Mouse (Mus musculus) kidney, adult 18-20 months (tissue): Measurements from ENCODE around the gene B4galt1.
A peak's percentile ranks its signal among the peaks of the same experiment; 100 is the strongest.

Experiments used
- DNase-seq: peaks from one replicate; pipeline ENCODE4 v3.0.0; 2021

B4galt1 gene

DNA sequence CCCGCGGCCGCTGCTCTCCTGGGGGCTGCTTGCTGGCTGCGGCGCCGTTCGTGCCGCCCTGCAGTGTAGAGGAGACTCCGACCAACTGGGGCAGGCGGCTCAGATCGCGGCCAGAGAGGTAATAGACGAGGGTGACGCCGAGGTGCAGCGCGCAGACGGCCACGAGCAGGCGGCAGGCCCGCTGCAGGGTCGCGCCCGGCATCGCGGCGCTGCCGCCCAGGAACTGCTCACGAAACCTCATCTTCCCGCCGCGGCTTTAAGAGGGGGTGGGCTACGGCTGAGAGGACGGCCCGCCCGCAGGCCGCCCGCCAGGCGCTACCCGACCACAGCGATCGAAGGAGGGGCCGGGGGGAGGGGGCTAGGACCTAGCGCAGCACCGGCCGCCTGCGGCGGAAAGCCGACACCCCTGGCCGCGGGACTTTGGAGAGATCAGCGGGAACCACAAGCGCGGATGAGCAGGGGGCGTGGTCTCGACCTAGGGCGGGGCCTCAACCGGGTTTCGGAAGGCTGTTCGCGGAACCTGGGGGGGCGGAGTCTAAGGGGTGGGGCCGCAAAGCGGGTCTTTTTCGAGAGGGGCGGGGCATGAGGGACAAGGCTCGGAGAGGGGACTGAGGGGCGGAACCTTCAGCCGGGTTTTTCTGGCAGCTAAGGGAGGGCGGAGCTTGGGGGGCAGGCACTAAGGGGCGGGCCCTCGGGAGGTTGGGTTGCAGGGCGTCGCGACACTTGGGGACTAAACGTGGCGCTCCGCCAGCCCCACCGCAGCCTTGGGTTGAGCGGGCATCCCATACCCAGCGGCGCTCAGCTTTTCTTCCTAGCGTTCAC is at the start of gene B4galt1:
B4galt1 (minus strand) TSS at position 441 of the 822 bp plus-strand sequence.
- peak; percentile 99 for DNase-seq

DNA sequence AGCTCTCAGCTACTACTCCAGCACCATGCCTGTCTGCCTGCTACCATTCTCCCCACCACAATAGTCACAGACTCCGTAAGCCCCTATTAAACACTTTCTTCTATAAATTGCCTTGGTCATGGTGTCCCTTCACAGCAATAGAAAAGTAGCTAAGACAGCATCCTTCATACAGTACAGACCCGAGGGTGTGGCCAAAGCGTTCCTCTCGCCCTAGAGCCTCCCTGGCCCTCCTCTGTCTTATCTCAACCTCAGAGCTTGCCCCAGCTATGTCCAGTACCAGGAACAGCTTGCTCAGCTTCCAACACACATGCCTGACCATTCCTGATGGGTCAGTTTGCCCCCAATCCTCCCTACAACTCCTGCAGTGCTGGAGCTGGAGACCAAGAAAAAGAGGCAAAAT is 46.8 kb upstream of the B4galt1 start:
- no peak for DNase-seq

DNA sequence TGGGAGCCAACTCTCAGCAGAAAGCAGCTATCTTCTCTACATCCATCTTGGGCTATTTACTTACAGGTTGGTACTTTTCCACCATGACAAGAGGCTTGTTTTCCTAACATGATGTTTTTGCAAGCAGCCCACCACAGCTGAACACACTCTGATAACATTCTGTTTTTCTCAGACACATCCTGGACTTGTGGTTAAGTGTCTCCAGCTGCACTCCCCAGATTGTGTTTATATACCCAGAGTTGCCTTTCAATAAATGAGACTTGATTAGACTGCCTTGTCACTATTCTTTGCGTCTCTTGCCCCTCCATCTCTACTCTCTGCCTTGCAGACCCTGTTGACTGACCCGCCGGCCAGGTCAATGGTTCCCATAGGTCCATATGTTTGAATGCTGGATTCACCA is 46.3 kb upstream of the B4galt1 start:
- no peak for DNase-seq

DNA sequence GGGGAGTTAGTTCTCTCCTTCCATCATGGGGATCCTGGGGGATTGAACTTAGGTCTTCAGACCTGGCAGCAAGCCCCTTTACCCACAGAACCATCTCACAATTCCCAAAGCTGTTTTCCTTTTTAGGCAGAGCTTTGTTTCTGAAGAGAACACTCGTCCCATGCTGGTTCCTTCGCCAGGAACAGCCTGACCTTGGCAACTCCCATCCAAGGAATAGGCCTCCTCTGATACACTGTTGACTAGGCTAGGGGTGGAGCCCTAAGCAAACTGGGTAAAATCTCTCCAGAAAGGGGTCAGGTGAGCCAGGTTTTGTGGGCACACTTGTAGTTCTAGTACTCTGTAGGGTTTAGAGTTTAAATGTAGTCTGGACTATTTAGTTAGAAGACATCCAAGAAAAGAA is 45.5 kb upstream of the B4galt1 start:
- no peak for DNase-seq

DNA sequence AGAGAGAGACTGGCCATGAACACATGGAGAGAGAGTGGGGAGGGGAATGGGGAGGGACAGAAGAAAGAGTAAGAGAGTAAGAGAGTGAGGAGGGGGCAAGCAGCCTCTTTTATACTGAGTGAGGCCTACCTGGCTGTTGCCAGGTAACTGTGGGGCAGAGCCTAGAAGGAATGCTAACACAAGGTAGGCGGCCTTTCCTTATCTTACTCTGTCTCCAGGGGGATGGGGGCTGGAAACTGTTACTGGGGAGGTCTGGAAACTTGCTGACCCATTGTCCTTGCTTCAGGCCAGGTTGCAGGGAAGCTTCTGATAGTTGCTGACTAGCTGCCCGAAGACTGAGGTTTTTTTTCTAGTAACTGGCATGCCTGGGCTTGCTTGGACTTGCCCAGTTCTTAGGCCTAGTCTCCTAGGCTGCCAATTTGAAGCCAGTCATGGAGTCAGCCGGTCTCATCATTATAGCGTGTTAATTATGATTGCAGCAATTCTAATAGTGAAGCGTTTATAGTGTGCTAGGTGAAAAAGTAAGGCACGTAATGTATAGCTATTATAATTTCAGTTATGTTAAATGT is 44.8 kb upstream of the B4galt1 start:
- DNase-seq, result no peak

DNA sequence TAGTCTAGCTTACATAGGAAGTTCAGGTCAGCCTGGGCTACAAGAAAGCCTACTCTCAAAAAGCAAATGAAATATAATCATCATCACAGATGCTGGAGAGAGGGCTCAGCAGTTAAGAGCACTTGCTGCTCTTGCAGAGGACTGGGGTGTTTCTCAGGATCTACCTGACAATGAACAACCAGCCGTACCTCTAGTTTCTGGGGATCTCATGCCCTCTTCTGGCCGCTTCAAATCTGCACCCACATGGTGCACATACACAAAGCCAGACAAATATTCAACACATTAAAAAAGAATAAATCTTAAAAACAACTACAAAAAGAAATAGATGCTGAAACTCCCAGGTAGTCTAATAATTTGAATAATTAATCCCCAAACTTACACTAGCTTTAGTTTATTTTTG is 41.8 kb upstream of the B4galt1 start:
- DNase-seq, result no peak

DNA sequence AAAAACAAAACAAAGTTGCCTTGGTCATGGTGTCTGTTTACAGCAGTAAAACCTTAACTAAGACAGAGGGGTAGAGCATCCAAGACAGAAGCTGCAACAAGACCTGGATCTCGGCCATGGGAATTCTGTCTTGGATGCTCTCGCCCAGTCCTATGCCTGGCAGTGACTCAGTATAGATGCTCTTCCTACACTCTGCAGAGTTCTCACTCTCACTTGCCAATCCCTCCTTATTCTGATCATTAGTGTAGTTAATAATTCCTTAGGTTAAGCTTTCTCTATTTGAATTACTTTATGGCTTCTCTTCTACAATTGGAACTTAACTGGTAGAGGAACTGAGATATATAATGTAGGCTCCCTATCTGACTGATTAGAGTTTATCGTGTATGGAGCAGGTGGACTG is 41.3 kb upstream of the B4galt1 start:
- DNase-seq, result no peak

DNA sequence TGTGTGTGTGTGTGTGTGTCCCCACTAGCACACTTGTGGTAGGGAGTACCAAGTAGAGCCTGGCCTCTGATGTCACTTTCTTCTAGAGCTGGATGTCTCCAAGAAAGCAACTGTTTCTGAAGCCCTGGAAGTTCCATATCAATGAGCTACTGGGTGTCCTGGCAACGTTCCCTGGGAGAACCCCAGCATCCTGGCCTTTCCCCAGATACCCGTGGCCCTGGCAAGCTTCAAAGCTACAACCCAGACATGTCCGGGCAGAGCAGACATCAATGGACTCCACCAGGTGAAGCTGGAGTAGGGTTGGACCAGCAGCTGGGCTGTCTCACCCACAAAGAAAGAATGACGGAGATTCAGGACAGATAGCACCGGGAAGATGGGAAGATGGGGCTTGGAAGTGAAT is 37.4 kb upstream of the B4galt1 start:
- DNase-seq, result no peak

DNA sequence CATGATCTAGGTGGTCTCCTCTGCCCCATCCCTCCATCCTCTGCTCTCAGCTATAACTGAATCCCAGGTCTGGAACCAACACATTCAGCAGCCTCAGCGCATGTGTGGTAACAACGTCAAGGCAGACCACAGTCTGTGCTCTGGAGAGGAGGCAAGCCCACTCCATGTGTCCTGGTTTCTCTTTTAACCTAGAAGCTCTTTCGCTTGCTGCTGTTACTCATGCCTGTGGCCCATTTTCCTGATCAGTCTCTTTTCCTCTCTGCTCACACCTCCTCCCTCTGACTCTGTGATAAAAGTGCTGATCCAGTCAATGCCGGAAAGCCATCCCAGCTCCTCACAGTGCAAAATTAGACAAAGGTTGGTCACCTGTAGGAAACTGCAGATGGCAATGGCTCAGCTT is 36.2 kb upstream of the B4galt1 start:
- DNase-seq, result no peak

DNA sequence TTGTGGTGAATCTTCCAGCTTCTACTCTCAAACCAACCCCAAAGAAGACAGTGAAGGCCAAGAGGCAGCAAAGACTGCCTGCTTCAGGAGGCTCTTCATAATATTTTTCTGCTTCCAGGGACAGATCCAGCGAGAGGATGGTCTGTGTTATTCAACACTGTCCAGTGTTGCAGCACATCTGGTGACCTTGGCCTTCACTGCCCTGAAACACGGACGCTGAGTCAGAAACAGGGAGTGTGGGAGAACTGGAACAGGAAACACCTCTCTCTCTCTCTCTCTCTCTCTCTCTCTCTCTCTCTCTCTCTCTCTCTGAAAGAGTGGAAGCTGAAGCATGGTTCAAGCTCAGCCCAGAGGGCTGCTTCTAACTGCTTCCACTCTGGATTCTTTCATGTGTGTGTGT is 35.4 kb upstream of the B4galt1 start:
- no peak for DNase-seq

DNA sequence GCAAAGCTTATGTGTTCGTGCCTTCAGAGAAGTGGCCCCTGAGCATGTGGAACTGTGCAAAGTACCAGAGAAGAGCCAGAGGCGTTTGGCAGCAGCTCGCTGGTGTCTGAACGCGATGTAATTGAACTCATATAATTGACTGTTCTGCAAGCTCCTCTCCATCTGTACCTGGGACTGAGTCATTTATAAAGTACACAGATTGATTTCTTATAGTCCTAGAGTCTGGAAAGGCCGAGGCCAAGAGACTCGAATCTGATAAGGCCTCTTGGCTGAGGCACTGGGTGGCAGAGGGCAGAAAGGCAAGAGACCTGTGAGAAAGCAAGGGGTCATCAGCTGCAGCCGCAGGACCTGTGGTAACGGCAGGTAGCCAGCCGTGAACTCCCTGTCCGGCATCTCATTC is 35.0 kb upstream of the B4galt1 start:
- no peak for DNase-seq

DNA sequence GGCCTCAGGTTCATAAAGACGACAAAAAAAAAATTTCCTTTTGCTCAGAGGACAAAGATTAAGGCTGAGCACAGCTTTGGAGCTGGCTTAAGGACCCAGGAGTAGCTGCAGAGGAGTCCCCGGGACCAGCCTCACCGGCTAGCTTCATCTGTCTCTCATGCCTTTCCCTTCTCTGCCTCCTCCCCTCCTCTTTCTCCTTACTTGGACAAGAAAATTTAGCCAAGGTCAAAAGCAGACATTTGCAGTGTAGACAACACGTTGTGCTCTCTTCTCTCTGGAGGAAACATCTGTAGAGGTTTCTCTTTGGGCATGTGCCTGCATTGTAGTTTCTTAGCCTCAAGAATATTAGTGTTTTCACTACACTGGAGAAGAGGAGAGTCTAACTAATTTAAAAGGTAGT is 32.1 kb upstream of the B4galt1 start:
- no peak for DNase-seq

DNA sequence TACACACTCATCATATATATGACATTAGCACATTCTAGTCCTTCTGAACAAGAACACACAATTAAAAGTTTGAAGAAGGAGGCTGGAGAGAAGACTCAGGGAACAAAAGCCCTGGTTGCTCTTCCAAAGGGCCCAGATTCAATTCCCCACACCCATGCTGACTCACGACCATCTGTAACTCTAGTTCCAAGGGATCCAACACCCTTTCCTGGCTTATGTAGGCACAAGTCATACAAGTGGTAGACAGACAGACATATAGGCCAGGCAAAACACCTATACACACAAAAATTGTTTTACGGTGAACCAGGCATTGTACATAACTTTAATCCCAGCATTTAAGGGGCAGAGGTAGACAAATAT is 31.3 kb upstream of the B4galt1 start:
- no peak for DNase-seq

DNA sequence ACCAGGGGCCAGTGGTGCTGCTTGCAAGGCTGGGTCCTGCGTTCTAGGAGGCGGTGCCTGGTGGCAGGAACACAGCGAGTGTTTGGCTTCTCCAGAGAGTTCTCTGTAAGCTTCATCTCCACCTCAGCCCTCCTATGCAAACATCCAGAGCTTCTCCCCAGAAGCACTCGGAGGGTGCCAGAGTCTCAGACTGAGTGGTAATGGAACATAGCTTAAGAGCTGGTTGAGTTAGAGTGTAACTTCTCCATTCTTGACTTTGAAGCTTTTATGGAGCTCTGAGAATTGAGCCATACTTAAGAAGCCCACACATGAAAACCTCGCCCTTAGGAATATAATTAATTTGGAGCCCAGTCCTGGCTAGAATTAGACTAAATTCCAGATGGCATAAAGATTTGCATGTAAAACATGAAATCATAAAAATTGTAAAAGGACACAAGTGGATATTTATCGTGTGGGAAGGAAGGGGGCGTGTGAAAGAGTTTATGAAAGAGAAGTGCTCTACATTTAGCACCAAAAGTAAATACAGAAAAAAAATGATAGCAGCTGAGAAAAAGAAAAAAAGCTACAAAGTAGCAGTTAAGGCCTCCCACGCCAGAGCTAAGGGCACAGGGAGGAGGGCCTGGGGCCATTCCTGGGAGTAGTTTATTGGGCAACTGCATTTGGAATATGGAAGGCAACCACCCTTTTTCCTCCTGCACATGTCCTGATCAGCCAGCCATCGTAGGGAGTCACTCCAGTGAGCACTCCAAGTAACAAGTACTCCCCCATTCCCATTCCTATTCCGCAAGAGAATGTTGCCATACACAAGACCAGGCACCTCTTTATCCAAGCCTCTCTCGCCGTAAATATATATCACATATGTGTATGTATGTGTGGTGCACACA is 30.7 kb upstream of the B4galt1 start:
- DNase-seq, result no peak

DNA sequence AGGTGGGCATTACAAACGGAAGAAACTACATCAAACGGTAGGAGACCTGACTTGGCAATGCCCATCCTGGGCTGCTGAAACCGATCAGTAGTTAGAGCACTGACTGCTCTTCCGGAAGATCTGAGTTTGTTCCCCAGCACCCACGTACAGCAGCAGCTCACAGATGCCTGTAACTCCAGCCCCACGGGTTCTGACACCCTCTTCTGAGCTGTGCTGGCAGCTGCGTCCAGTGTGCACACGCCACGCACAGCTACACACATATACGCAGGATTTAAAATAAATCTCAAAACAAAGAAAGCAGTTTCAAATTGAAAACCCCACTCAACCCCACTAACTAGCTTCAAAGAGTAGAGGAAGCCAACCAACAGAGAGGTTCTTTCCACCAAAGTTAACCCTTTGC is 29.4 kb upstream of the B4galt1 start:
- no peak for DNase-seq

DNA sequence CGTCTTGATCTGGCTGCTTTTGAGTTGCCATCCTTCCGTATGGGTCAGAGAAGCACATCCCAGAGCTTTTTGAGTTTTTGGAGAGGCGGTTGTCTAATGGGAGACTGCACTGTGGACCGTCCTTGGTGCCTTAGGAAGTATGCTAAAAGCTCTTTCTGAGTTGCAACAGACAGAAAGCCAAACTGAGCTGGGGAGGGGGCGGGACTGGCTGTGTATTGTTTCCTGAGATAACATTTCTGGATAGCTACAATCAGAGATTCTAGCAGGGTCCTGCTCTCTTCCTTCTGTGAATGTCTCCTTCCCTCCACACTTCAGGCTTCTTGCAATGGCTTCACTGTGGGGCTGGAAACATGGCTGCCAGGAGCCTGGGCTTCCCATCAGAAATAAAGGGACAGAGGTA is 23.7 kb upstream of the B4galt1 start:
- DNase-seq, result no peak

DNA sequence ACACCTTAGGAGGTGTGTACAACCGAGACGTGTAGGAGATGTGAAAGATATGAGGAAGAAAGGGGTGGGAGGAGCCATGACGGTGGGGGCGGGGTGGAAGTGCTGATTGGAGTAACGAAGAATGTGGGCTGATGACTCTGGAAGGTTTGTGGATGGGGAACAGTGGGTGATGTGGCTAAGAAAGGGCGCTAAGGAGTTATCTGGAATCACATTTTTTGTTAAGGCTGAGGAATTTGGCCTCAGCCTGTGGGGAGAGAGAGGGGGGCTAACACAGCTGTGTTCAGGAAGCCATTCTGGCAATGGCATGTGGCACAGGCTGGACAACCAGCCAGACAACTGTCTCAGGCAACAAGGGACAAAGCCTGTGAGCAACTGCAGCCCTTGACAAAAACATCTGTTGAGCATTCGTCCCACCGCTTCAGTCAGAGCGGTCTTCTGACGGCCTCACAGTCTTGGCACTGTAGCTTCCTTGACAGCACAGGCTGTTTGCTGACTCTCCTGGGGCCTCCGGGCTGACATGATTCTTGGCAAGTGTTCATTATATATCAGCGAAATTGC is 23.1 kb upstream of the B4galt1 start:
- DNase-seq, result peak; percentile 33

DNA sequence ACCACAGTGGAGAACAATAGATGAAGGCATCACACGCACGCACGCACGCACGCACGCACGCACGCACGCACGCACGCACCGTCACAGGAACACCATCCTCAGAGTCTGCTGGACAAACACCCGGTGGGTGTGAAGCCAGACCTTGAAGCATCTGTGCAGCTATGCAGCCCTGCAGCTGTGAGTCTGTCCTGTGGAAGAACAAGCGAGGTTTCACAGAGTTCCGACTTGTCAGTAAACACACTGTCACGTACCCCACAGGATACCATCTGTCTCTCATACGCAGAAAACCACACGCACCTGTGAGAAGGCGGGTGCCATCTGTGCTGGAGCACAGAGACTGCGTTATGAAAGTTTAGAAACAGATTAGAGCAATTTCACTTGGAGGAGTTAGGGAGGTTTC is 22.0 kb upstream of the B4galt1 start:
- DNase-seq, result no peak

DNA sequence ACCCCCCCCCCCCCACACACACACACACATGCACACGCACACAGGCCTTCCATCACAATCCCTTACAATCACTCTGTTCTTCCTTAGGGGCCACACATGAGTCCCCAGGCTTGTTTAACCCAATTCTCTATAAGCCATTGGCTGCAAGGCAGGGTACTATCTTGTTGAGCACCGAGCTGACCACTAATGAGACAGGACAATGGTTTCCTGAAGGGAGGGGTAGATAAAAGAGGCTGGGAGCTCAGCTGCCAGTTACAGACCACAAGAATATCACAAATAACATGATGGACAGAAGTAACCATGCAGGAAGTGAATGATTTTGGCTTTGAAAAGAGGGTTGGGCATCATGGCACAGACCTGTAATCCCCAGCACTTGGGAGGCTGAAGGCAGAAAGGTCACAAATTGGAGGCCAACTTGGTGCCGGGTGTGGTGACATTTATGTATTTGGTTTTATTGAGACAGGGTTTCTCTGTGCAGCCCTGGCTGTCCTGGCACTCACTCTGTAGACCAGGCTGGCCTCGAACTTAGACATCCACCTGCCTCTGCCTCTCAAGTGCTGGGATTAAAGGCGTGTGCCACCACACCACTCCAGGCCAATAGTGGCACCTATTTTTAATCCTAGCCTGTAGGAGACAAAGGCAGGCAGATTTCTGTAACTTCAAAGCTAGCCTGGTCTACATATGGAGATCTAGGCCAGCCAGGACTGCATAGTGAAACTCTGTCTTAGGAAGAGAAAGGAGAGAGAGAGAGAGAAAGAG is 21.2 kb upstream of the B4galt1 start:
- DNase-seq, result no peak

DNA sequence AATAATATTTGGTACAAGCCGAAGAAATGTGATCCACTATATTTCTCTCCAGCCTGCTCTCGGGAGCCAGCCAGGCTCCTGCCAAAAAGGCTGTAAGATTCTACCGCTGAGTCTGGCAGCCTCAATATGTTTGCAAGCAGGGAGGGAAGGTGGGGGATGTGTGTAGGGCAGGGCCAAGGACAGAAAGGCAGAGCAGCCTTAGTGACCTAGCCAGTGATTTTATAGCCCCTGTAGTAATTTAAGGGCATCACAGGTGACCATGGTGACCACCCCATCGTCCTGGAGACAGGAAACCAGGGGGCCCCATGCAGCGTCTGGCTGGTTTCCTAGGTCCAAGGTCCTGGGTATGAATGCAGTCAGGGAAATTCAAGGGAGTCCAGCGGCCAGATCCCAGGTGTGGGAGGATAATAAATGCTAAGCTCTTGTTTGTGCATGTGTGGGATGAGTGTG is 20.4 kb upstream of the B4galt1 start:
- peak; percentile 30 for DNase-seq

DNA sequence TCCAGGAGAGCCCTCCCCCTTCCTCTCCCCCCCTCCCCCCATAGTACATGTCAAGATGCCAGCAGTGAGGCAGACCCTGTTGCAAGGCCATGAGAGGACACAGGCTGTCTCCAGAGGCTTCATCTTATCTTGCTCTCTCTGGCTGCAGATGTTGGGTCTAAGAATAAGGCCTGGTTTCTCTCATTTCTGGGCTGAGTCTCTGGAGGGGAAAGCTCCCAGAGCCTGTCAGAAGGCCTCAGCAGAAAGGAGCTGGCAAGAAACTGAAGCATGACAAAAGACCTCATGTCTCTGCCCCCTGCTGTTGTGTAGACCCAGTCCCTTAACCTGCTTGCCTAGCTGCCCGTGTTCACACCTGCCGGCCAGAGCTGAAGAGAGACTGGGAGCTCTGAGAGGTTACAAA is 19.5 kb upstream of the B4galt1 start:
- no peak for DNase-seq

DNA sequence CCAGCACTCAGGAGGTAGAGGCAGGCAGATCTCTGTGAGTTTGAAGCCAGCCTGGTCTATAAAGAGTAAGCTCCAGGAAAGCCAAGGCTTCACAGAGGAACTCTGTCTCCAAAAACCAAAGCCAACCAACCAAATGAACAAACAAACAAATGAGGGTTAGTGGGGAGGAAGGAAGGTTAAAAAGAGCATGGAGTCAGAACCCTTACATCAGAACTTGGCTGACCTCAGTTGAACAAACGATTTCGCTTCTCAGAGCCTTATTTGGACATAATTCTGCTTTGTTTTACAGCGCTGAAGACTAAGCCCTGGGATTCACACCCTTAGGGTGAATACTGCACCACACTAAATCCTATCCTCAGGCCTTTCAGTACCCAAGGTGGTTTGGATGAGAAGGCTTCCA is 18.3 kb upstream of the B4galt1 start:
- no peak for DNase-seq

DNA sequence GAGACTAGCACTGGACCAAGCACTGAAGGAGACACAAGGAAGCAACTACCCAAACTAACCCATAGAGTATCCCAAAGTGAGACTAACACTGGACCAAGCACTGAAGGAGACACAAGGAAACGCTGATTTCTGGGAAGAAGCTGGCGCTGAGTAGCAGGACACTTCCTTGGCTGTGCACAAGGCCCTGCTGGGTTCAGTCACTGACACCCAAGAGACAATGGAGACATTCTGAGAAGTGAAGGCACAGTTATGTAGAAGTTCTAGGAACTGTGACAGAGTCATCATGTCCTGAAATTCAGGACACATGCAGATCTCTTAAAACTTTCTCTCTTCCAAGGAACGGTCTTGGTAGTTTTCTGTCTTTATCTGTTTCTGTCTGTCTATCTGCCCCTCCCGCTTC is 16.4 kb upstream of the B4galt1 start:
- no peak for DNase-seq
